Mouse (Mus musculus) liver, adult 2 months (tissue): ENCODE measurements around the gene Ccdc88c. TPM values are rescaled to one million over a fixed set of nuclear protein-coding genes. Genes with fewer than 3 reads are reported as not detected.

ENCODE experiments used
- DNase-seq: peaks from one replicate; pipeline ENCODE4 v3.0.0-alpha.2; 2011; ENCODE audit warnings: low read depth, low spot score; ENCODE audit errors: extremely low read depth
- H3K27ac ChIP-seq: fragments of 200-500 bp; replicated peaks from 2 replicates; pipeline ENCODE4 v1.5.1; 2012; ENCODE audit warnings: low read depth, mild to moderate bottlenecking, control low read depth, inconsistent platforms, low read length; ENCODE audit not compliant: insufficient read depth
- H3K27me3 ChIP-seq: fragments of 200-500 bp; 2 replicates; pipeline ENCODE4 v1.6.1; 2012; ENCODE audit warnings: mild to moderate bottlenecking, moderate library complexity, low read length, inconsistent platforms; ENCODE audit not compliant: control insufficient read depth, insufficient read depth
- H3K36me3 ChIP-seq: fragments of 200-500 bp; 2 replicates; pipeline ENCODE4 v1.6.1; 2012; ENCODE audit warnings: low read length, inconsistent platforms; ENCODE audit not compliant: control insufficient read depth, insufficient read depth
- H3K4me1 ChIP-seq: fragments of 200-500 bp; 2 replicates; pipeline ENCODE4 v1.6.1; 2011; ENCODE audit warnings: low read length; ENCODE audit not compliant: control insufficient read depth, insufficient read depth
- H3K4me3 ChIP-seq: fragments of 200-500 bp; 2 replicates; pipeline ENCODE4 v1.5.1; 2011; ENCODE audit warnings: low read depth, mild to moderate bottlenecking, control low read depth, low read length, moderate library complexity; ENCODE audit not compliant: insufficient read depth
- H3K79me2 ChIP-seq: fragments of 200-500 bp; 2 replicates; pipeline ENCODE4 v1.6.1; 2012; ENCODE audit warnings: inconsistent platforms, mild to moderate bottlenecking, low read length, moderate library complexity; ENCODE audit not compliant: control insufficient read depth, insufficient read depth
- H3K9ac ChIP-seq: fragments of 200-500 bp; 2 replicates; pipeline ENCODE4 v1.6.1; 2012; ENCODE audit warnings: low read depth, mild to moderate bottlenecking, control low read depth, inconsistent platforms, low read length
- CTCF ChIP-seq: fragments of 200-500 bp; IDR thresholded peaks from 2 replicates; pipeline ENCODE4 v1.5.1; 2011; ENCODE audit warnings: low read depth, low read length, control low read depth
- POLR2A ChIP-seq: fragments of 200-500 bp; IDR thresholded peaks from 2 replicates; pipeline ENCODE4 v1.6.1; 2011; ENCODE audit warnings: low read length, control low read depth; ENCODE audit not compliant: insufficient read depth; ENCODE audit errors: extremely low read depth
- WGBS: fragments of 180-500 bp; shearing (Covaris S2); methylation state at CpG from one replicate; pipeline ENCODE4 v1.1.7; 2018; 5-methylcytosine and 5-hydroxymethylcytosine counted together
- polyA plus RNA-seq: library from polyadenylated mRNA; depleted of rRNA; stranded (reverse); fragments of >200 nt; gene quantifications from 2 replicates; pipeline ENCODE4 v1.2.3, GENCODE M21; 2012; rRNA removed
- total RNA-seq: library from RNA; depleted of rRNA; stranded (reverse); fragments of >200 nt; gene quantifications from 2 replicates; pipeline ENCODE4 v1.2.3, GENCODE M21; 2014; rRNA removed

Ccdc88c gene
- total RNA-seq (1.3 and 1.7 TPM in 2 replicates), polyA plus RNA-seq (0.58 and 1.1 TPM in 2 replicates)

- Histone ChIP-seq H3K4me3 (peak within 1 kb of the TSS; percentile 67), H3K9ac (peak within 1 kb of the TSS; percentile 72), H3K27ac (peak within 1 kb of the TSS; percentile 7; the same call in 1 of the 2 replicates), H3K4me1 (no peaks in the 10 kb centered on the region), H3K36me3 (no peaks in the 10 kb centered on the region), H3K27me3 (no peaks in the 10 kb centered on the region), H3K79me2 (no peaks in the 10 kb centered on the region)
- peak; percentile 72 for DNase-seq
- TF ChIP-seq POLR2A, result no peak
- peak; percentile 85 for TF ChIP-seq CTCF
- under 1% methylated on average over 52 of the region's 56 CpGs for WGBS
Observed at GRCm38 (mm10) chr12:101028954-101029731, at the start of gene Ccdc88c. TSS of gene Ccdc88c (minus strand) at chr12:101029056.

DNA sequence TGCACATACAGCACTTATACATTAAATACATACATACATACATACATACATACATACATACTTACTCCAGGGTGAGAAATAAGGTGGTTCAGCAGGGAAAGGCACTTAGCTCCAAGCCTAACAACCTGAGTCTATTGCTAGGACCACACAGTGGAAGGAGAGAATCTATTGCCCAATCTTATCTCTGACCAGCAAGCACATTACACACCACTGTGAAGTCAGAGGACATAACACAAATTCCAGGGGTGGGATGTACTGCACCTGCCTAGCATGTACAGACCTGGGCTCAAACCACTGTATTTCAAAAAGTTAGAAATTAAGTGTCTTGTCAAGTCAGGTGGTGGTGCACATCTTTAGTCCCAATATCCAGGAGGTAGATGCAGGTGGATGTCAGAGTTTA lies 49.1 kb upstream of the Ccdc88c start:
- no peaks in the 10 kb centered on the region for H3K27me3 ChIP-seq
- H3K27ac ChIP-seq, result no peak overlapping the region
- peaks cover 29% of the 10 kb centered on the region for H3K4me1 ChIP-seq
- H3K79me2 ChIP-seq, result peaks cover 48% of the 10 kb centered on the region
- no peak overlapping the region for H3K4me3 ChIP-seq
- DNase-seq, result peak; percentile 65
- H3K9ac ChIP-seq, result no peak overlapping the region
- H3K36me3 ChIP-seq, result peaks cover 6% of the 10 kb centered on the region
- TF ChIP-seq CTCF, result no peak
- TF ChIP-seq POLR2A, result no peak

- no peak for DNase-seq
- H3K4me1 ChIP-seq, result peaks cover 27% of the 10 kb centered on the region
- H3K27me3 ChIP-seq, result no peaks in the 10 kb centered on the region
- no peak overlapping the region for H3K9ac ChIP-seq
- TF ChIP-seq CTCF (no peak), POLR2A (no peak)
- no peak overlapping the region for H3K4me3 ChIP-seq
- peaks cover 39% of the 10 kb centered on the region for H3K79me2 ChIP-seq
- 61% methylated on average over 3 of the region's 3 CpGs for WGBS
- H3K27ac ChIP-seq, result 0 out of 2 replicates have a peak overlapping the region, but pooled peaks have one; percentile 21
- peaks cover 6% of the 10 kb centered on the region for H3K36me3 ChIP-seq
Observed at GRCm38 (mm10) chr12:101075433-101075832, 46.6 kb upstream of the Ccdc88c start.

GRCm38 (mm10) chr12:101074821-101075429 lies 46.1 kb upstream of the Ccdc88c start:
- Histone ChIP-seq H3K4me3 (no peak overlapping the region), H3K36me3 (peaks cover 6% of the 10 kb centered on the region), H3K4me1 (peaks cover 29% of the 10 kb centered on the region), H3K27ac (peak overlapping the region; percentile 34; the same call in 1 of the 2 replicates), H3K79me2 (peaks cover 39% of the 10 kb centered on the region), H3K9ac (no peak overlapping the region), H3K27me3 (no peaks in the 10 kb centered on the region)
- 55% methylated on average over 4 of the region's 4 CpGs for WGBS
- peak; percentile 68 for DNase-seq
- TF ChIP-seq POLR2A (no peak), CTCF (no peak)

DNA sequence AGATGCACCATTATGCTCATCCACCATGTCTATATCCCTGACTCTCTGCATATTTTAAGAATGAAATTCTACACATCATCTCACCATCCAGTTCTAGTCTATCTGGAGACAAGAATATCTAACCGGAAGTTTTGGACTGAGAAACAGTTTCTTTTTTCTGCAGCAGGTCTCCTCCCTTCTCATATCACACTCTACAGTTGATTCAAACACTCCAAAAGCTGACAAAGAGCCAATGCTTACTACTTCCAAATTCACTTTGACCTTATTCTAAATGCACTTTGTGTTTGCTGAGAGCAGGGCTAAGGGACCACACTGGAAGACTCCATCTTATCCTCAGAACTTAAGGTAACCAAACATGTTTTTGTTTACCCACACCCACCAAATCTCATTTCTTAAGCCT lies 41.0 kb upstream of the Ccdc88c start:
- no peak for TF ChIP-seq POLR2A
- TF ChIP-seq CTCF, result no peak
- H3K36me3 ChIP-seq, result peaks cover 15% of the 10 kb centered on the region

More for the DNA sequence above, 41.0 kb upstream of the Ccdc88c start:
- 21% methylated on average over 1 of the region's 1 CpGs for WGBS
- peak; percentile 59 for DNase-seq
- Histone ChIP-seq H3K4me1 (peaks cover 23% of the 10 kb centered on the region), H3K79me2 (peaks cover 33% of the 10 kb centered on the region; the same call in 1 of the 2 replicates), H3K9ac (no peak overlapping the region), H3K27me3 (no peaks in the 10 kb centered on the region), H3K27ac (no peak overlapping the region), H3K4me3 (no peak overlapping the region)
